Comparison of ENCODE assay signal across 9 mouse cellular contexts in genomic region chr16:90167646-90168045, GRCm38 (mm10). TPM values are rescaled to one million over a fixed set of nuclear protein-coding genes. Genes with fewer than 3 reads are reported as not detected.
DNase-seq lines count a peak whose midpoint lies in the region; TF ChIP-seq lines count a peak whose summit lies in the region.
"Had no signal": no experiment of that assay in that cellular context is flagged by ENCODE, and none has a peak within 500 bp of the region (broad histone marks: within the 10 kb centered on the region; RNA-seq: fewer than 3 reads in every experiment).

No protein-coding gene starts in this region.

- no peaks in the 10 kb centered on the region for H3K79me2 ChIP-seq in CH12.LX (replicated peaks; ENCODE audit: control insufficient read depth, extremely low read depth, insufficient read depth, poor library complexity, severe bottlenecking)

- peak; percentile 87 to 100 for TF ChIP-seq CTCF in CH12.LX (conservative IDR thresholded peaks at IDR 0.05 in 1 of 2, IDR thresholded peaks at IDR 0.05 in 1 of 2; ENCODE audit: low read depth in 2 of 2, low read length in 2 of 2)

- dilution Hi-C loops in CH12.LX (cut with MboI; ENCODE audit: extremely low pct_ligation_motif_present, extremely low pct_unique_long_range_greater_than_20kb, low sequenced_read_pairs) = no loop called here

- H3K4me2 ChIP-seq in CH12.LX (ENCODE audit: insufficient read depth, low read depth, poor library complexity, severe bottlenecking) = no peak overlapping the region
- H3K4me2 ChIP-seq: lung, embryonic 15.5 days had no signal

- H3K4me1 ChIP-seq in CH12.LX (ENCODE audit: control insufficient read depth in 1 of 2, insufficient read depth in 2 of 2) = no peaks in the 10 kb centered on the region
- H3K4me1 ChIP-seq: lung, embryonic 15.5 days had no signal

- in situ Hi-C loops in CH12.LX (cut with MboI; ENCODE audit: low pct_ligation_motif_present, low pct_unique_long_range_greater_than_20kb, low sequenced_read_pairs) = no loop called here

- H3K27ac ChIP-seq in CH12.LX (ENCODE audit: insufficient read depth, low read depth) = no peak overlapping the region
- H3K27ac ChIP-seq: lung, embryonic 15.5 days had no signal

- H3K4me3 ChIP-seq in CH12.LX (replicated peaks in 1 of 3; ENCODE audit: low read depth in 2 of 3, low read length in 2 of 3, poor library complexity in 1 of 3) = no peak overlapping the region
- H3K4me3 ChIP-seq: lung, embryonic 15.5 days had no signal

- peak; percentile 92 for TF ChIP-seq RAD21 in CH12.LX (IDR thresholded peaks at IDR 0.05; ENCODE audit: low read depth, low read length)

- H3K9ac ChIP-seq in CH12.LX (ENCODE audit: insufficient read depth, low read depth) = no peak overlapping the region
- H3K9ac ChIP-seq: lung, embryonic 15.5 days had no signal

- no peak for TF ChIP-seq POLR2A in CH12.LX (IDR thresholded peaks at IDR 0.05; ENCODE audit: low read depth, low read length)

- H3K36me3 ChIP-seq in CH12.LX (replicated peaks in 1 of 2; ENCODE audit: control insufficient read depth in 1 of 2, insufficient read depth in 1 of 2, low read length in 1 of 2) = no peaks in the 10 kb centered on the region
- H3K36me3 ChIP-seq: lung, embryonic 15.5 days had no signal

- H3K9me3 ChIP-seq in CH12.LX (replicated peaks; ENCODE audit: low read length) = peaks cover 7% of the 10 kb centered on the region
- H3K9me3 ChIP-seq: lung, embryonic 15.5 days had no signal

- no peak for TF ChIP-seq EP300 in CH12.LX (IDR thresholded peaks at IDR 0.05; ENCODE audit: low read length)

- peaks cover 39% of the 10 kb centered on the region for H3K27me3 ChIP-seq in CH12.LX (replicated peaks)
- H3K27me3 ChIP-seq: lung, embryonic 15.5 days had no signal

- DNase-seq in CH12.LX (ENCODE audit: extremely low read depth) = peak; percentile 78
- DNase-seq in R1 (ENCODE audit: low read depth, low spot score) = peak; percentile 86
- DNase-seq in cerebellum, postnatal 10 days = peak; percentile 91 to 95
- DNase-seq in frontal cortex, postnatal 25 days (ENCODE audit: low spot score in 2 of 2) = peak; percentile 63 to 76
- DNase-seq in kidney, postnatal 10 days = peak; percentile 90
- peak; percentile 62 to 71 for DNase-seq in lung, adult 18-20 months
- peak; percentile 52 for DNase-seq in right cerebral cortex, postnatal 25 days
- DNase-seq in yolk sac, embryonic 10.5 days (ENCODE audit: low spot score) = peak; percentile 54

TF ChIP-seq in CH12.LX, 34 proteins besides CTCF, POLR2A, EP300 and RAD21:
- TF ChIP-seq USF1 (IDR thresholded peaks at IDR 0.05; ENCODE audit: low read depth, low read length) = no peak
- TF ChIP-seq PAX5 (IDR thresholded peaks at IDR 0.05; ENCODE audit: low read length) = no peak
- TF ChIP-seq ETS1 (conservative IDR thresholded peaks at IDR 0.05; ENCODE audit: low read depth, low read length) = no peak
- peak; percentile 78 for TF ChIP-seq SMC3 (IDR thresholded peaks at IDR 0.05; ENCODE audit: low read depth, low read length)
- 0 out of 2 replicates have a peak, but pooled peaks have one; percentile 39 for TF ChIP-seq SIN3A (IDR thresholded peaks at IDR 0.05; ENCODE audit: low read length)

RNA-seq across cellular contexts. Expression of gene Tiam1, which starts 24.1 kb away (rescaled TPM):
- total RNA-seq in CH12.LX (2012; rRNA removed) (0.04 TPM in 1 of 2 replicates, not detected in the other), CH12.LX (2014; rRNA removed) (0.03 and 0.05 TPM in 2 replicates)
- polyA plus RNA-seq in CH12.LX (2012; ENCODE audit: insufficient read length, low read depth) = 0.25 and 0.40 TPM in 2 replicates

RNA-seq across cellular contexts. Expression of gene Sod1, which starts 52.9 kb away (rescaled TPM):
- total RNA-seq in CH12.LX (2012; rRNA removed) (632 and 634 TPM in 2 replicates), CH12.LX (2014; rRNA removed) (517 and 532 TPM in 2 replicates)
- polyA plus RNA-seq in CH12.LX (2012; ENCODE audit: insufficient read length, low read depth) = 1,226 and 1,288 TPM in 2 replicates
